Mouse (Mus musculus) small intestine, adult 2 months (tissue): ENCODE results near the gene Map3k3.
A peak's percentile ranks its signal among the peaks of the same experiment; 100 is the strongest.

ENCODE experiments used
- CTCF ChIP-seq: fragments of 200-500 bp; IDR thresholded peaks from 2 replicates; pipeline ENCODE4 v1.5.1; 2012; ENCODE audit warnings: low read depth, mild to moderate bottlenecking, control low read depth, inconsistent platforms, low read length, moderate library complexity, mixed read lengths; ENCODE audit not compliant: insufficient replicate concordance, insufficient read length; ENCODE audit errors: extremely low read depth
- POLR2A ChIP-seq: fragments of 200-500 bp; IDR thresholded peaks from 2 replicates; pipeline ENCODE4 v1.6.1; 2012; ENCODE audit warnings: low read depth, mild to moderate bottlenecking, control low read depth, inconsistent platforms, low read length, moderate library complexity

DNA sequence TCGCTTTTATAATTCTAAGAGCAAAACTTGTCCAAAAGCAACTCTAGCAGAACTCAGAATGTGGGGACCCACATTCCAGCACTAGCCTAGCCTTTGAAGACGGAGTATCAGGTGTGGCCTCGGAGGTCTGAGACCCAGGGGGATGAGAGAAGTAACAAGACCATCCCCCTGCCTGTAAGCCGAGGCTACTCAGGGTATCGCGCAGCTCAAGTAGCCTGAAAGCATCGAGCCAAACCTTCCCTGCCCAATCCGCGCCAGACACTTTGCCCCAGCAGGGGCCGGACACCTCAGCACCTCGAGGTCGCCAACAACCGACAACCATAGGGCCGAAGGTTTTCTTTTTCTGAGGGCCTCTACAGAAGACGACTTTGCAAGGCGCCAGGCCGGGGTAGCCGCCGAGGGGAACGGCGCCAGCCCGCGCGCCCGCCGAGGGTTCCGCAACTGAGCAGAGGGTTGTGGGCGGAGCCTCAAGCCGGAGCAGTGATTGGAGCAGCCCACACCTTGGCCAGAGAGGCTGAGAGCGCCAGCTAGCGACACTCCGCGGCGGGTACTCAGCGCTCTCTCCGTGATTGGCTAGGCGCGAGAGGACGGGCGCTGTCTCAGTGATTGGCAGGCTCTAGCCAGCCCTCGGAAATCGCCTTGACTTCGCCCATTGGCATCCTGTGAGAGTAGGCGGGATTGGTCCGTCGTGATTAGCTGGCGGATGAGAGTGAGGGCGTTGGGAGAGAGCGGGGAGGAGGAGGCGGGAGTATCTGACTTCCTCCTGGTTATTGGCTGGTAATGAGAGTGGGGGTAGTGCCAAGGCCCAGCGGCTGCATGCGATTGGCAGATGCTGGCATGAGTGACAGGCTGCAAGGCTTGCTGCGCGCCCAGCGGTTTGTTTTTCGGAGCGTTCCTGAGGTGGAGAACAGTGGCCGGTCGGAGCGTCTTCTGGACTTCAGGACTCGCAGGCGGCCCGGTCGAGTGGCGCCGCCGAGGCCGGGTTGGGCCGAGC is at the start of gene Map3k3:
- TF ChIP-seq CTCF (peak; percentile 36), POLR2A (peak; percentile 93)
